Mouse (Mus musculus): ENCODE measurements at regions not wholly inside any gene's neighbourhood (a gene's known extent, or its start where the extent isn't known, plus 50 kb on each side); places are given as distances from the start of the nearest gene placed in this dataset.

DNA sequence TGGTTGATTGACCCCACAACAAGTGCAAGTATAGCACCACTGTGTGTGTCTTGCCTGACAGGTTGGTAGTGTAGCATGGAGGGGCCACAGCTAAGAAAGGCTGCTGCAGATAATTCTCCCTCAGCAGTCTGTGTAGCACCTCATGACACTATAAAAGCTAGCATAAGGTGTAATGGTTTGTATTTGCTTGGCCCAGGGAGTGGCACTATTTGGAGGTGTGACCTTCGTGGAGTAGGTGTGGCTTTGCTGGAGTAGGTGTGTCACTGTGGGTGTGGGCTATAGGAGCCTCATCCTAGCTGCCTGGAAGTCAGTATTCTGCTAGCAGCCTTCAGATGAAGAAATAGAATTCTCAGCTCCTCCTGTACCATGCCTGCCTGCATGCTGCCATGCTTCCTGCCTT, 140.5 kb downstream of the Btg1 start:
- no peaks in the 10 kb centered on the region; the same call in 1 of the 2 replicates for H3K4me1 ChIP-seq (ENCODE audit: control insufficient read depth, insufficient read depth, low read length)
- 79% methylated on average over 1 of the region's 1 CpGs for WGBS
- H3K27ac ChIP-seq (ENCODE audit: insufficient read depth, low read length): no peak overlapping the region
- no peaks in the 10 kb centered on the region for H3K27me3 ChIP-seq (ENCODE audit: control insufficient read depth, insufficient read depth, low read length)
- no peak overlapping the region for H3K4me3 ChIP-seq (replicated peaks; ENCODE audit: insufficient read depth, low read depth, low read length)
- no peak for DNase-seq
- TF ChIP-seq POLR2A (IDR thresholded peaks at IDR 0.05; ENCODE audit: borderline replicate concordance, insufficient read depth, low read length) (no peak), CTCF (IDR thresholded peaks at IDR 0.05; ENCODE audit: borderline replicate concordance, insufficient read depth, low read depth, low read length) (no peak)

DNA sequence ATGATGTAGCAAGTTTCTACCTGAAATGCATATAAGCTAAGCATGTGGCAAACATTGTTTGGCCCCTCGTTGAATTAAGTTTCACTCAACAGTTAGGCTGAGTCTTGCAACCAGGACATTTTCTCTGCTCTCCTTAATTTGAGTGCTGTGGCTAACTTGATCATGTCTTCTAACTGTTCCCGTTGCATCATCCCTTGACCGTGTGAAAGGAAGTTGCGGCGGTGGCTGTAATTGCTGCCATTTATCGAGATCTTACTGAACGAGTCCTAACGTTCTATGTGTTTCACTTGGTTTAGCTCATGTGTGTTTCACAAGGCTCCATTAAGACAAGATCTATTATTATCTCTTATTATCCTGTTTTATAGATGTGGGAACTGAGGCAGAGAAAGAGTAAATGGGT, 144.8 kb downstream of the Btg1 start:
- H3K27ac ChIP-seq (ENCODE audit: insufficient read depth, low read length): no peak overlapping the region
- no peak overlapping the region for H3K4me3 ChIP-seq (replicated peaks; ENCODE audit: insufficient read depth, low read depth, low read length)
- H3K27me3 ChIP-seq (ENCODE audit: control insufficient read depth, insufficient read depth, low read length): no peaks in the 10 kb centered on the region
- WGBS: 98% methylated on average over 8 of the region's 8 CpGs
- no peak for DNase-seq
- TF ChIP-seq POLR2A (IDR thresholded peaks at IDR 0.05; ENCODE audit: borderline replicate concordance, insufficient read depth, low read length) (no peak), CTCF (IDR thresholded peaks at IDR 0.05; ENCODE audit: borderline replicate concordance, insufficient read depth, low read depth, low read length) (no peak)
- no peaks in the 10 kb centered on the region for H3K4me1 ChIP-seq (ENCODE audit: control insufficient read depth, insufficient read depth, low read length)

DNA sequence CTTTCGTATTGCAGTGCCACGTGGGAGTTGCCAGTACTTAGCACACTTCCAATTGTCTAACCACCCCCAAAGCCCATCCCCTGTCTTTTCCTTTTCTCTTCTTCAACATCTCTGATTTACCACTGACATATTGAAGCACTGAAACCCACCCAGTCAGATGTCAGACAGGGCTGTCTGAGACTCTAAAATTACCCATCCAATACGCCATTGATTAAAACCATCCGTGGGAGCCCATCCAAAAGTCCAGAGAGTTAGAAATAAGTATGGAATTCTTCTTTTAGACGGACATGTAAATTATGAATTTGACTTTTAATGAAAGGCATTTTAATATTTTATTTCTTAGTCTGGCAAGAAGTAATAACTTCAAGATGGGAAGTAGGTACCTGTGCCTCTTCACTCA, 148.8 kb downstream of the Btg1 start:
- Histone ChIP-seq H3K4me1 (ENCODE audit: control insufficient read depth, insufficient read depth, low read length) (no peaks in the 10 kb centered on the region), H3K27ac (ENCODE audit: insufficient read depth, low read length) (no peak overlapping the region), H3K4me3 (replicated peaks; ENCODE audit: insufficient read depth, low read depth, low read length) (no peak overlapping the region), H3K27me3 (ENCODE audit: control insufficient read depth, insufficient read depth, low read length) (no peaks in the 10 kb centered on the region)
- no peak for DNase-seq
- 95% methylated on average over 5 of the region's 5 CpGs for WGBS
- no peak for TF ChIP-seq POLR2A (IDR thresholded peaks at IDR 0.05; ENCODE audit: borderline replicate concordance, insufficient read depth, low read length)
- TF ChIP-seq CTCF (IDR thresholded peaks at IDR 0.05; ENCODE audit: borderline replicate concordance, insufficient read depth, low read depth, low read length): no peak

DNA sequence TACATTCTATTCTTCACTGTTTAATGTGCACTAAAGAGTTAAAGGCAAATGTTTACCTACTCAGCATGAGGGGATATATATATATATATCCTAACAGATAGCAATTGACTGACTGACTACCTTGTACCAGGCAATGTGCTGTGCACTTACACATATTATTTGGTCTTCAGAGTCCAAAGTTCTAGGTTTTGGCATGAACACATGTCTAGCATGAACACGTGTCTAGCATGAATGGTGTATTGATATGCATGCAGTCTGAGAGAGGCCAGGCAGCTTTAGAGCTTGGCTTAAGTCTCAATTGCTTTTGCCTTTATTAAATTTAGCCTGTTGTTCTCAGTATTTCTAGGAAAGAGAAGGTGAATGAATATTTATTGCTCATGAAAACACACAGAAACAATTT, 161.4 kb downstream of the Btg1 start:
- no peak for TF ChIP-seq POLR2A (IDR thresholded peaks at IDR 0.05; ENCODE audit: borderline replicate concordance, insufficient read depth, low read length)
- no peak for TF ChIP-seq CTCF (IDR thresholded peaks at IDR 0.05; ENCODE audit: borderline replicate concordance, insufficient read depth, low read depth, low read length)
- Histone ChIP-seq H3K4me3 (replicated peaks; ENCODE audit: insufficient read depth, low read depth, low read length) (no peak overlapping the region), H3K4me1 (ENCODE audit: control insufficient read depth, insufficient read depth, low read length) (no peaks in the 10 kb centered on the region), H3K27ac (ENCODE audit: insufficient read depth, low read length) (no peak overlapping the region), H3K27me3 (ENCODE audit: control insufficient read depth, insufficient read depth, low read length) (no peaks in the 10 kb centered on the region)
- 85% methylated on average over 1 of the region's 1 CpGs for WGBS
- no peak for DNase-seq

DNA sequence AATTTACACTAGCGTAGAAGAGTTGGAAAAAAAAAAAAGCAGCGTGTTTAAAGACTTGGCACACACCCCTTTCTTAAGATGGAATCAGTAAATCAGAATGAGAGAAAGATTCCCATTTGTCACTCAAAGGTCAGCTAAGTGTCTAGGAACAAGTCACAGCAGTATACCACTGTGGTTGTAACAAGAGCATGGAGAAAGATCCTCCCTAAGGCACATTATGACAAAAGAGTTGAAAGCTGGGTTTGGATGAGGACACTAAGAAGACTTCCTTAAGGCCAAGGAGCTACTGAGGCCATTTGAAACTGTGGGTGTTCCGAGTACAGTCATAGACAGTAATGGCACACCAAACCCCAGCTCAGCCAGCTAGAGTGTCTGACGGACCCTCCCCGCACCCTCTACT, 167.2 kb downstream of the Btg1 start:
- no peak overlapping the region for H3K4me3 ChIP-seq (replicated peaks; ENCODE audit: insufficient read depth, low read depth, low read length)
- 87% methylated on average over 5 of the region's 5 CpGs for WGBS
- TF ChIP-seq CTCF (IDR thresholded peaks at IDR 0.05; ENCODE audit: borderline replicate concordance, insufficient read depth, low read depth, low read length) (no peak), POLR2A (IDR thresholded peaks at IDR 0.05; ENCODE audit: borderline replicate concordance, insufficient read depth, low read length) (no peak)
- no peaks in the 10 kb centered on the region; the same call in 1 of the 2 replicates for H3K4me1 ChIP-seq (ENCODE audit: control insufficient read depth, insufficient read depth, low read length)
- no peaks in the 10 kb centered on the region for H3K27me3 ChIP-seq (ENCODE audit: control insufficient read depth, insufficient read depth, low read length)
- no peak for DNase-seq
- H3K27ac ChIP-seq (ENCODE audit: insufficient read depth, low read length): no peak overlapping the region

DNA sequence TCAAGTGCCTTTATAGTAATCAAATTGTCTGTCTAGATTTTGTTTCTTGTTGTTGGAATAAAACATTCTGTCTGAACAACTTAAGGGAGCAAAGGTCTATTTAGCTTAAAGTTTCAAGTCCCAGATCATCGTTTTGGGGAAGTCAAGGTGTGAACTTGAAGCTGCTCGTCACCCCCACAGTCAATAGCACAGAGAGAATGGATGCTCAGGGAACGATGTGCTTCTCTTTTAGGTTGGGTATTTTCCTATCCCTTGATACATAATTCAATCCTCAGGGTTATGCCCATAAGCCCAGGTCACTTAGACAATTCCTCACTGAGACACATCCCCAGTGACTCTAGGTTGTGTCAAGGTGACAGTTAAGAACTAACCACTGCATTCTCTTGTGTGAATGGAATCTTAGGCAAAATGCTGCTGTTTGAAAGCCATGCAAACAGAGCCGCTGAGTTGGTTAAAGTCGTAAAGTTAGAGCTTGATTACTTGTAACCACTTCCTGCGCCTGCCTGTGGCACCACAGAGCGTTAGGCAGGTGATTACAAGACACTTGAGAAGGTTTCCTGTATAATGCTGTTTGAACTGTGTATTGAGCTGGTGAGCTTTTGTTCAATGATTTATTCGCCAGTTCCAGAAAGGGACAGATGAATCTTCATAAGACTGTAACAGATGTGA, 170.2 kb downstream of the Btg1 start:
- Histone ChIP-seq H3K4me3 (replicated peaks; ENCODE audit: insufficient read depth, low read depth, low read length) (no peak overlapping the region), H3K27ac (ENCODE audit: insufficient read depth, low read length) (no peak overlapping the region), H3K4me1 (ENCODE audit: control insufficient read depth, insufficient read depth, low read length) (no peaks in the 10 kb centered on the region; the same call in 1 of the 2 replicates), H3K27me3 (ENCODE audit: control insufficient read depth, insufficient read depth, low read length) (no peaks in the 10 kb centered on the region)
- TF ChIP-seq POLR2A (IDR thresholded peaks at IDR 0.05; ENCODE audit: borderline replicate concordance, insufficient read depth, low read length): no peak
- TF ChIP-seq CTCF (IDR thresholded peaks at IDR 0.05; ENCODE audit: borderline replicate concordance, insufficient read depth, low read depth, low read length): no peak
- WGBS: 94% methylated on average over 8 of the region's 8 CpGs
- no peak for DNase-seq

DNA sequence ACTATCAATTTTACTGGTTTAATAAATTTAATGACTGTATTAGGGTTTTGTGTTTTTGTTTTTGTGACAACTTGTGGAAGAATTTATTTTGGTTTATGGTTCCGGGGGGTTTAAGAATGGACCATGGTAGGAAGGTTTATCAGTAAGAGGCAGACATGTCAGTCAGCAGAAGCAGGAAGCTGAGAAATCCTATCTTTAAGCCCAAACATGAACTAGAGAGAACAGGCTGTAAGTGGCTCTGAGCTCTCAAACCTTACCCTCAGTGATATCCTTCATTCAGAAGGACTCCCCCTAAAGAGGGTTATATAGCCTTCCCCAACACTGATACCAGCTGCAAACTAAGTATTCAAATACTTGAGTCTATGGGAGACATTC, 170.8 kb downstream of the Btg1 start:
- Histone ChIP-seq H3K4me1 (ENCODE audit: control insufficient read depth, insufficient read depth, low read length) (no peaks in the 10 kb centered on the region; the same call in 1 of the 2 replicates), H3K27ac (ENCODE audit: insufficient read depth, low read length) (no peak overlapping the region), H3K27me3 (ENCODE audit: control insufficient read depth, insufficient read depth, low read length) (no peaks in the 10 kb centered on the region), H3K4me3 (replicated peaks; ENCODE audit: insufficient read depth, low read depth, low read length) (no peak overlapping the region)
- 92% methylated on average over 1 of the region's 1 CpGs for WGBS
- TF ChIP-seq CTCF (IDR thresholded peaks at IDR 0.05; ENCODE audit: borderline replicate concordance, insufficient read depth, low read depth, low read length): no peak
- TF ChIP-seq POLR2A (IDR thresholded peaks at IDR 0.05; ENCODE audit: borderline replicate concordance, insufficient read depth, low read length): no peak
- DNase-seq: no peak

DNA sequence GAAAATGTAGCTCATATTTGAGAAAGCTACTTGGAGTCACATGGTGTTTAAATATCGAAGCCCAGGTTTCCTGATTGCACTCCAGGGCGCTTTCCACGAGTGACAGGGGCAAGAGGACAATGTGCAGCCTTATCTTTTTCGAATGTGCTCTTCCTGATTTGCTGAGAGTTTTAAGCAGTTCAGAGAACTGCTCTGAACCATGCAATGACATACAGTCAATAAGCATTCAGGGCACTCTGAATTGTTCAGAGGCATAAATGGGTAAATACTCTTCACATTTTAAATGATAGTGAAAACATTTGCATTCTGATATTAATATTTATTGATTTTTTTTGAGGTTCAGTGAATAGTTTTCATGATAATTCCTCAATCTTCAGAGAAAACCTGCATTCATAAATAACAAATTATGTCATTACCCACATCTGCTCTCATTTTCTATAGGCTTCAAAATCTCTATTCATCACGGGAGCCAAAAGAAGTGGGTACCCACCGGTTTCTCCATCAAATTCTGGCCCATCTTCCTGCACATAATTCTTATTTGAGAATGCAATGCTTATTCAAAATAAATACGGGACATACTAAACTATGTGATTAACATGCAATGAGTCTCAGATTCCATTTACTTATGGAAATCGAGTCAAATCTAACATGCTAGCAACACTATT, 171.7 kb downstream of the Btg1 start:
- H3K4me3 ChIP-seq (replicated peaks; ENCODE audit: insufficient read depth, low read depth, low read length): no peak overlapping the region
- H3K27me3 ChIP-seq (ENCODE audit: control insufficient read depth, insufficient read depth, low read length): no peaks in the 10 kb centered on the region
- no peaks in the 10 kb centered on the region; the same call in 1 of the 2 replicates for H3K4me1 ChIP-seq (ENCODE audit: control insufficient read depth, insufficient read depth, low read length)
- no peak overlapping the region for H3K27ac ChIP-seq (ENCODE audit: insufficient read depth, low read length)
- no peak for TF ChIP-seq POLR2A (IDR thresholded peaks at IDR 0.05; ENCODE audit: borderline replicate concordance, insufficient read depth, low read length)
- no peak for TF ChIP-seq CTCF (IDR thresholded peaks at IDR 0.05; ENCODE audit: borderline replicate concordance, insufficient read depth, low read depth, low read length)
- WGBS: 86% methylated on average over 8 of the region's 8 CpGs
- DNase-seq: no peak
